Mouse (Mus musculus): ENCODE results near the gene Fcrla. TPM values are rescaled to one million over a fixed set of nuclear protein-coding genes. Genes with fewer than 3 reads are reported as not detected.
A peak's percentile ranks its signal among the peaks of the same experiment; 100 is the strongest.

Fcrla gene
- polyA plus RNA-seq, 1 experiment, result 142 TPM

- no peak overlapping the region for H3K27ac ChIP-seq (ENCODE audit: insufficient read depth, low read length)
- no peaks in the 10 kb centered on the region for H3K27me3 ChIP-seq (ENCODE audit: control insufficient read depth, insufficient read depth, low read length)
- 89% methylated on average over 8 of the region's 8 CpGs for WGBS
These were observed 8.1 kb downstream of the Fcrla start for GRCm38 (mm10) chr1:170919308-170919707.

GRCm38 (mm10) chr1:170915657-170916056, 11.7 kb downstream of the Fcrla start:
- Histone ChIP-seq H3K27me3 (ENCODE audit: control insufficient read depth, insufficient read depth, low read length) (no peaks in the 10 kb centered on the region), H3K4me1 (ENCODE audit: control insufficient read depth, insufficient read depth, insufficient read length) (no peaks in the 10 kb centered on the region), H3K27ac (ENCODE audit: insufficient read depth, low read length) (no peak overlapping the region), H3K36me3 (ENCODE audit: control insufficient read depth, insufficient read depth, low read length) (peaks cover 23% of the 10 kb centered on the region; the same call in 1 of the 2 replicates), H3K4me3 (ENCODE audit: extremely low read depth, insufficient read depth, insufficient read length) (no peak overlapping the region)
- no peak for DNase-seq (ENCODE audit: low read depth in 1 of 2, low spot score in 2 of 2)
- 80% methylated on average over 5 of the region's 5 CpGs for WGBS
- TF ChIP-seq CTCF (IDR thresholded peaks at IDR 0.05; ENCODE audit: extremely low read depth, insufficient read depth, insufficient read length, insufficient replicate concordance) (no peak), POLR2A (IDR thresholded peaks at IDR 0.05; ENCODE audit: low read depth, low read length) (no peak)

More at GRCm38 (mm10) chr1:170919308-170919707, 8.1 kb downstream of the Fcrla start:
- DNase-seq (ENCODE audit: low read depth in 1 of 2, low spot score in 2 of 2), result no peak
- H3K4me1 ChIP-seq (ENCODE audit: control insufficient read depth, insufficient read depth, insufficient read length), result peaks cover 6% of the 10 kb centered on the region
- peaks cover 31% of the 10 kb centered on the region for H3K36me3 ChIP-seq (ENCODE audit: control insufficient read depth, insufficient read depth, low read length)
- no peak overlapping the region for H3K4me3 ChIP-seq (ENCODE audit: extremely low read depth, insufficient read depth, insufficient read length)
- TF ChIP-seq CTCF (IDR thresholded peaks at IDR 0.05; ENCODE audit: extremely low read depth, insufficient read depth, insufficient read length, insufficient replicate concordance), result no peak
- no peak for TF ChIP-seq POLR2A (IDR thresholded peaks at IDR 0.05; ENCODE audit: low read depth, low read length)

DNA sequence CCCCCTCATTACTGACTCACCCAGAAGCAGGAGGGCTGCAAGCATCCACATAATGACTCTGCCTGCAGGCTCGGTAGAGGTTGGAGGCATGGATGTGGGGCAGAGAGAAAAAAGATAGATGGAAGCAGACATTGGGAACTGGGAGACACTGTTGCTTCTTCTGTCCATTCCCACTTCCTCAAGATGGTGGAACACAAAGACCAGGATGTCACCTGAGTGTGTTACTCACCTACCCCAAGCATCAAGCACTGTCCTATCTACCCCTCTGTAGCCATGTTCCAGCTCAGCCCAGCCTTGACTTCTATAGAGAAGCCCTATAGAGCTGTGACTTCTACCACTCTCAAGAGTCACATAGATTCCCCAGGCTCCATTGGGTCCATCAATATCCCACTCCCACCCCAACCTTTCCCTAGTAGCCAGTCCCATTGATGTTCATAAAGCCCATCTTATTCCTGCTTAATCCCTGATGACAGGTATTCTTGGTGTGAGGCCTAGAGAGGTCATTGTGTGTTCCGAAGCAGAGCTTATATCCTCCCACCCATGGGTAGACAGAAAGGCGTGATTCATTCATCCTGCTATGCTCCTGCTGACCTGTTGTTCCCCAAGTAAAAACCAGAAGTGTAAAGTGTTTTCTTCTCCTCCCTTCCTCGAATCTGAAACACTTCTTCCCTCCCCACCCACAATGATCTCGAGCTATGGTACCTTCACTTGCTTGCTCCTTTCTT, 14.3 kb downstream of the Fcrla start, which contains the start of gene Fcrlb:
Gene Fcrlb (minus strand): TSS at position 51 of the 725 bp plus-strand sequence.
- no peak within 1 kb of the TSS for H3K4me3 ChIP-seq (ENCODE audit: extremely low read depth, insufficient read depth, insufficient read length)
- H3K4me1 ChIP-seq (ENCODE audit: control insufficient read depth, insufficient read depth, insufficient read length), result peaks cover 9% of the 10 kb centered on the region; the same call in 1 of the 2 replicates
- no peaks in the 10 kb centered on the region for H3K27me3 ChIP-seq (ENCODE audit: control insufficient read depth, insufficient read depth, low read length)
- peaks cover 10% of the 10 kb centered on the region; the same call in 1 of the 2 replicates for H3K36me3 ChIP-seq (ENCODE audit: control insufficient read depth, insufficient read depth, low read length)
- H3K27ac ChIP-seq (ENCODE audit: insufficient read depth, low read length), result no peak within 1 kb of the TSS
- WGBS, result 78% methylated on average over 5 of the region's 5 CpGs
- no peak for DNase-seq (ENCODE audit: low read depth in 1 of 2, low spot score in 2 of 2)
- TF ChIP-seq POLR2A (IDR thresholded peaks at IDR 0.05; ENCODE audit: low read depth, low read length), result no peak
- no peak for TF ChIP-seq CTCF (IDR thresholded peaks at IDR 0.05; ENCODE audit: extremely low read depth, insufficient read depth, insufficient read length, insufficient replicate concordance)

DNA sequence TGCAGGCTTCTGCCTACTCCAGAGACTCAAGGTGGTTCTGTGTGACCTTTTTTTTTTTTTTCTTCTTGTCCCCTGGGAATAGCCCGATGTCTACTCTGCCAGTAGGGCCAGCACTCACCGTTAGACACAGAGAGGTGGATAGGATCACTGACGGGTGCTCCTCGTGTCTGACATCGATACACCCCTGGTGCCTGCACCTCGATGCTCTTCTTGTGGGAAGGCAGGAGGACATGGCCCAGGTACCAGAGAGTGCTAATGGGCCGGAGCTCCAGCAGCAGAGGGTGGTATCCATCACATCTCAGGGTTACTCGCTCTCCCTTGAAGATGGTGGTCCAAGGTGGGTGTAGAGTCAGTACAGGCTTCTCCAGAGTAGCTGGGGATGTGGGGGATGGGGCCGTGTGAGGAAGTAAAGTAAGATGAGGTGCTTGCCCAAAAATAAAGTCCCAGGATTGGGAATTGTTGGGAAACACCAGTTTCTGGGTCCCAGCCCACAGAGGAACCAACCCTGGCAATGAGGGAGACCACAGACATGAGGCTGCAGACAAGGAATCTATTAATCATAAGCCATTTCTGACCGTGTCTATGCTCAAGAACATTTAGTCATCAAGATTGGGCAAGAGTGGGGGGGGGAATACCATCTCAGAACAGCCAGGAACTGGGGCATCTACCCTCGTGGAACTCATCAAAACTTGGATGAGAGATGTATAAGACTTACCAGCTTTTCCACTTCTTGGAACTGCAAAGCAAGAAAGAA, 15.3 kb downstream of the Fcrla start:
- Histone ChIP-seq H3K36me3 (ENCODE audit: control insufficient read depth, insufficient read depth, low read length) (peaks cover 6% of the 10 kb centered on the region; the same call in 1 of the 2 replicates), H3K27ac (ENCODE audit: insufficient read depth, low read length) (no peak overlapping the region), H3K4me3 (ENCODE audit: extremely low read depth, insufficient read depth, insufficient read length) (no peak overlapping the region), H3K27me3 (ENCODE audit: control insufficient read depth, insufficient read depth, low read length) (peaks cover 1% of the 10 kb centered on the region; the same call in 1 of the 2 replicates), H3K4me1 (ENCODE audit: control insufficient read depth, insufficient read depth, insufficient read length) (peaks cover 17% of the 10 kb centered on the region)
- TF ChIP-seq CTCF (IDR thresholded peaks at IDR 0.05; ENCODE audit: extremely low read depth, insufficient read depth, insufficient read length, insufficient replicate concordance), result no peak
- TF ChIP-seq POLR2A (IDR thresholded peaks at IDR 0.05; ENCODE audit: low read depth, low read length), result no peak
- no peak for DNase-seq (ENCODE audit: low read depth in 1 of 2, low spot score in 2 of 2)
- WGBS, result 77% methylated on average over 11 of the region's 11 CpGs

GRCm38 (mm10) chr1:170908341-170908740, 19.0 kb downstream of the Fcrla start:
- no peak overlapping the region for H3K27ac ChIP-seq (ENCODE audit: insufficient read depth, low read length)
- peaks cover 18% of the 10 kb centered on the region for H3K4me1 ChIP-seq (ENCODE audit: control insufficient read depth, insufficient read depth, insufficient read length)
- H3K36me3 ChIP-seq (ENCODE audit: control insufficient read depth, insufficient read depth, low read length), result no peaks in the 10 kb centered on the region
- DNase-seq (ENCODE audit: low read depth in 1 of 2, low spot score in 2 of 2), result no peak
- TF ChIP-seq CTCF (IDR thresholded peaks at IDR 0.05; ENCODE audit: extremely low read depth, insufficient read depth, insufficient read length, insufficient replicate concordance), result no peak
- no peak for TF ChIP-seq POLR2A (IDR thresholded peaks at IDR 0.05; ENCODE audit: low read depth, low read length)
- peaks cover 1% of the 10 kb centered on the region; the same call in 1 of the 2 replicates for H3K27me3 ChIP-seq (ENCODE audit: control insufficient read depth, insufficient read depth, low read length)
- H3K4me3 ChIP-seq (ENCODE audit: extremely low read depth, insufficient read depth, insufficient read length), result peak overlapping the region; percentile 59
- WGBS, result 20% methylated on average over 21 of the region's 21 CpGs

DNA sequence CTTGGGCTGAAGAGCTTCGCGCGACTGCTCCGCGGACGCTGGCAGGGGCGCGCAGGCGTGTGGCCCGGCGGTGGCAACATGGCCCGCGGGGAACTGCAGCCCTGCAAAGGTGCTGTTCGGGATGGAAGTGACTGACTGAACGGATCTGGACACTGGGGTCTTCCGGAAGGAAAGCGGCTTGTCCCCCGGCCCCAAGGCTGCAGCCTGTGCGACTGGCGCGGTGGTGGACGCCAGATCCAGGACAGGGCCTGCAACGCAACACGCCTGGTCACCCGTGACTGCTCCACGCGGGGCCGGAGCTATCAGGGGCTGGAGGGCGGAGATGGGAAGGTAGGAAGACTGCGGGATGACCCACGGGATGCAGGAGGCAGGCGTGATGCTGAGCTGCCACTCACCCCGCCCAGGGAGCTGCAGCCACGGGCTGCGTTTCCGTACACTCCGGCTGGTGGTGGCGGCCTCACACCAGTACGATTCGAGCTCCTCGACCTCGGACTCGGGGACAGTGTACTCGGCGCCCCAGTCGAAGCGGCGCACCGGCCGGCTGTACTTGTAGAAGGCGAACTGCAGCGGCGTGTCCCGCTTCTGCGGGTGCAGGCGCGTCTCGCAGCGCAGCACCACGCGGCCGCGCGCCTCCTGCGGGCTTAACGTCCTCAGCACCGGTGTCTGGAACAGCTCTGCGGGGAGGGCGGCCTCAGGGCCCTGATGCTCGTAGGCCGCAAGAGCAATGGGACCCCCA, 19.8 kb downstream of the Fcrla start:
- WGBS, result 5% methylated on average over 71 of the region's 71 CpGs
- peak in 1 of 2 experiments; percentile 24 for DNase-seq (ENCODE audit: low read depth in 1 of 2, low spot score in 2 of 2)
- no peak overlapping the region for H3K27ac ChIP-seq (ENCODE audit: insufficient read depth, low read length)
- no peaks in the 10 kb centered on the region for H3K36me3 ChIP-seq (ENCODE audit: control insufficient read depth, insufficient read depth, low read length)
- H3K4me1 ChIP-seq (ENCODE audit: control insufficient read depth, insufficient read depth, insufficient read length), result peaks cover 18% of the 10 kb centered on the region
- H3K27me3 ChIP-seq (ENCODE audit: control insufficient read depth, insufficient read depth, low read length), result peaks cover 1% of the 10 kb centered on the region; the same call in 1 of the 2 replicates
- peak overlapping the region; percentile 59 for H3K4me3 ChIP-seq (ENCODE audit: extremely low read depth, insufficient read depth, insufficient read length)
- no peak for TF ChIP-seq POLR2A (IDR thresholded peaks at IDR 0.05; ENCODE audit: low read depth, low read length)
- TF ChIP-seq CTCF (IDR thresholded peaks at IDR 0.05; ENCODE audit: extremely low read depth, insufficient read depth, insufficient read length, insufficient replicate concordance), result no peak
